9 mouse cellular contexts compared by ENCODE assay signal in genomic region chr11:72134536-72135382, GRCm38 (mm10). TPM values are rescaled to one million over a fixed set of nuclear protein-coding genes. Genes with fewer than 3 reads are reported as not detected.
A peak's percentile ranks its signal among the peaks of the same experiment; 100 is the strongest.
DNase-seq lines count a peak whose midpoint lies in the region; ATAC-seq and TF ChIP-seq lines count a peak whose summit lies in the region.
"Had no signal": no experiment of that assay in that cellular context is flagged by ENCODE, and none has a peak within 500 bp of the region (broad histone marks: within the 10 kb centered on the region; RNA-seq: fewer than 3 reads in every experiment).

No protein-coding gene starts in this region.

- H3K4me1 ChIP-seq in heart, embryonic 13.5 days, result peaks cover 42% of the 10 kb centered on the region
- H3K4me1 ChIP-seq in forebrain, embryonic 12.5 days, result peaks cover 20% of the 10 kb centered on the region
- H3K4me1 ChIP-seq in liver, embryonic 14.5 days (replicated peaks; ENCODE audit: control insufficient read depth in 2 of 2, insufficient read depth in 2 of 2, low read length in 1 of 2), result 0 out of 4 replicates have a peak, but pooled peaks cover 0 to 2% of the 10 kb centered on the region in 2 experiments

- TF ChIP-seq CTCF in liver, embryonic 14.5 days (IDR thresholded peaks at IDR 0.05; ENCODE audit: low read depth), result no peak

- no peaks in the 10 kb centered on the region for H3K36me3 ChIP-seq in heart, embryonic 13.5 days
- no peaks in the 10 kb centered on the region for H3K36me3 ChIP-seq in forebrain, embryonic 12.5 days (replicated peaks)
- H3K36me3 ChIP-seq in liver, embryonic 14.5 days (replicated peaks; ENCODE audit: control insufficient read depth, insufficient read depth, low read depth), result no peaks in the 10 kb centered on the region

- peaks cover 68% of the 10 kb centered on the region for H3K27me3 ChIP-seq in heart, embryonic 13.5 days (replicated peaks)
- H3K27me3 ChIP-seq in forebrain, embryonic 12.5 days, result peaks cover 97% of the 10 kb centered on the region
- H3K27me3 ChIP-seq in liver, embryonic 14.5 days (ENCODE audit: control insufficient read depth, insufficient read depth, low read length), result peaks cover 39% of the 10 kb centered on the region

- no peak overlapping the region for H3K27ac ChIP-seq in heart, embryonic 13.5 days (replicated peaks)
- no peak overlapping the region for H3K27ac ChIP-seq in forebrain, embryonic 12.5 days
- no peak overlapping the region for H3K27ac ChIP-seq in liver, embryonic 14.5 days

- peak overlapping the region; percentile 71 for H3K4me3 ChIP-seq in heart, embryonic 13.5 days
- H3K4me3 ChIP-seq in forebrain, embryonic 12.5 days (replicated peaks), result peak overlapping the region; percentile 65
- peak overlapping the region in 1 of 2 experiments; percentile 39; a peak in 1 of 4 replicates for H3K4me3 ChIP-seq in liver, embryonic 14.5 days (ENCODE audit: insufficient read depth in 1 of 2, low read depth in 2 of 2, low read length in 2 of 2)
- H3K4me3 ChIP-seq: erythroblast, embryonic 14.5 days had no signal

- WGBS in heart, embryonic 13.5 days, result 18% methylated on average over 24 of the region's 24 CpGs
- WGBS in forebrain, embryonic 12.5 days, result 18% methylated on average over 24 of the region's 24 CpGs
- WGBS in liver, embryonic 14.5 days (ENCODE audit: insufficient replicate concordance), result 13% methylated on average over 24 of the region's 24 CpGs

- H3K4me2 ChIP-seq in heart, embryonic 13.5 days, result peak overlapping the region; percentile 98
- peak overlapping the region; percentile 100 for H3K4me2 ChIP-seq in forebrain, embryonic 12.5 days
- H3K4me2 ChIP-seq in liver, embryonic 14.5 days (ENCODE audit: low read depth), result peak overlapping the region; percentile 44

- no peaks in the 10 kb centered on the region for H3K9me3 ChIP-seq in heart, embryonic 13.5 days
- no peaks in the 10 kb centered on the region for H3K9me3 ChIP-seq in forebrain, embryonic 12.5 days
- H3K9me3 ChIP-seq in liver, embryonic 14.5 days (ENCODE audit: control insufficient read depth, low read length), result no peaks in the 10 kb centered on the region

- H3K9ac ChIP-seq in heart, embryonic 13.5 days, result peak overlapping the region; percentile 84
- H3K9ac ChIP-seq in forebrain, embryonic 12.5 days, result peak overlapping the region; percentile 71
- H3K9ac ChIP-seq in liver, embryonic 14.5 days (replicated peaks), result no peak overlapping the region

- no peak for TF ChIP-seq EP300 in liver, embryonic 14.5 days (IDR thresholded peaks at IDR 0.05; ENCODE audit: low read depth)

- ATAC-seq in heart, embryonic 13.5 days (ENCODE audit: extremely low read depth, insufficient number of reproducible peaks, low FRiP score, low TSS enrichment), result no peak
- ATAC-seq in forebrain, embryonic 12.5 days (ENCODE audit: low FRiP score), result peak; percentile 37; the same call in 1 of the 2 replicates
- no peak for ATAC-seq in liver, embryonic 14.5 days (ENCODE audit: insufficient read depth)

- DNase-seq in heart, adult 9 months (ENCODE audit: low spot score in 2 of 2), result no peak
- peak; percentile 19 for DNase-seq in R1 (ENCODE audit: low read depth, low spot score)
- DNase-seq in liver, embryonic 14.5 days (ENCODE audit: low read depth in 3 of 3, low spot score in 3 of 3), result no peak
- DNase-seq in thymus, postnatal 0 days (ENCODE audit: low spot score), result no peak
- DNase-seq in adrenal gland, adult 18-20 months (ENCODE audit: low spot score in 2 of 2), result no peak
- DNase-seq in layer of hippocampus, postnatal 25 days (ENCODE audit: extremely low spot score in 1 of 2, low spot score in 1 of 2), result no peak

RNA-seq across cellular contexts. Expression of gene Pitpnm3, which starts 0.8 kb away (rescaled TPM):
- polyA plus RNA-seq in heart, embryonic 13.5 days (2015; fragmentation: Nextera tagmentation; extraction: Ambion mirVana), result 0.10 and 0.12 TPM in 2 replicates
- 0.41 and 0.58 TPM in 2 replicates for polyA plus RNA-seq in forebrain, embryonic 12.5 days (2016; fragmentation: Nextera tagmentation; extraction: Ambion mirVana)
- 0.09 and 0.13 TPM in 2 replicates for polyA plus RNA-seq in liver, embryonic 14.5 days (2012; rRNA removed)
- polyA plus RNA-seq in liver, embryonic 14.5 days (2014; fragmentation: Nextera tagmentation; extraction: Ambion mirVana), result 0.01 and 0.11 TPM in 2 replicates
- 0.05 and 0.14 TPM in 2 replicates for polyA plus RNA-seq in thymus, postnatal 0 days (2015; fragmentation: Nextera tagmentation; extraction: Ambion mirVana)
- 1 to 10 TPM; 3.3 to 7.6 TPM for total RNA-seq in adrenal gland, adult 18-20 months (2021)
- total RNA-seq in layer of hippocampus, postnatal 25 days (2021), result 10 to 100 TPM; 25.0 to 27.9 TPM
- polyA plus RNA-seq: erythroblast, embryonic 14.5 days had no signal

Comparison
In these comparisons a context has a peak if more than half of its experiments do, and no peak if none do; other contexts are left out.
1. H3K4me2 ChIP-seq: peak in every context shown above with its lines; median percentile 100 in forebrain, embryonic 12.5 days; 98 in heart, embryonic 13.5 days; 44 in liver, embryonic 14.5 days.